ENCODE assay signal across 14 mouse cellular contexts in genomic region chr2:26549801-26550200, GRCm38 (mm10). TPM values are rescaled to one million over a fixed set of nuclear protein-coding genes. Genes with fewer than 3 reads are reported as not detected.
A peak's percentile ranks its signal among the peaks of the same experiment; 100 is the strongest.
DNase-seq lines count a peak whose midpoint lies in the region; ATAC-seq and TF ChIP-seq lines count a peak whose summit lies in the region.
"Had no signal": no experiment of that assay in that cellular context is flagged by ENCODE, and none has a peak within 500 bp of the region (broad histone marks: within the 10 kb centered on the region; RNA-seq: fewer than 3 reads in every experiment).

No protein-coding gene starts in this region.

- no peak; the same call in 1 of the 2 replicates for ATAC-seq in kidney, postnatal 0 days (replicated peaks; ENCODE audit: low FRiP score, low read depth)

- no peak for DNase-seq in kidney, postnatal 0 days (ENCODE audit: low spot score)
- no peak for DNase-seq in kidney, adult 18-20 months
- peak; percentile 72 for DNase-seq in adrenal gland, postnatal 14 days
- DNase-seq in embryonic facial prominence, embryonic 10.5 days (ENCODE audit: low spot score) = no peak
- peak; percentile 56 for DNase-seq in lung, postnatal 25 days (ENCODE audit: low spot score)
- no peak for DNase-seq in gastrocnemius, postnatal 10 days
- DNase-seq in frontal cortex, postnatal 14 days (ENCODE audit: low spot score in 2 of 2) = no peak
- DNase-seq in ovary, postnatal 14 days (ENCODE audit: low spot score) = no peak
- DNase-seq: gastrocnemius, postnatal 36 days had no signal

- peak overlapping the region; percentile 1; the same call in 1 of the 2 replicates for H3K9ac ChIP-seq in kidney, postnatal 0 days (ENCODE audit: low read depth, low read length)
- H3K9ac ChIP-seq: limb, embryonic 13.5 days had no signal

- H3K9me3 ChIP-seq in kidney, postnatal 0 days (replicated peaks; ENCODE audit: low read length) = no peaks in the 10 kb centered on the region
- no peaks in the 10 kb centered on the region for H3K9me3 ChIP-seq in embryonic facial prominence, embryonic 10.5 days
- H3K9me3 ChIP-seq: limb, embryonic 13.5 days had no signal

- no peaks in the 10 kb centered on the region for H3K27me3 ChIP-seq in kidney, postnatal 0 days (ENCODE audit: insufficient read depth, low read length)
- H3K27me3 ChIP-seq in embryonic facial prominence, embryonic 10.5 days (replicated peaks; ENCODE audit: low read depth, poor library complexity, severe bottlenecking) = no peaks in the 10 kb centered on the region
- H3K27me3 ChIP-seq: limb, embryonic 13.5 days had no signal

- TF ChIP-seq CTCF in kidney, postnatal 0 days (IDR thresholded peaks at IDR 0.05; ENCODE audit: low read depth) = no peak

- no peak overlapping the region for H3K4me3 ChIP-seq in kidney, postnatal 0 days (replicated peaks; ENCODE audit: low read depth, low read length)
- H3K4me3 ChIP-seq in embryonic facial prominence, embryonic 10.5 days = no peak overlapping the region
- H3K4me3 ChIP-seq: erythroblast, embryonic 14.5 days; limb, embryonic 13.5 days had no signal

- no peak overlapping the region for H3K4me2 ChIP-seq in kidney, postnatal 0 days (ENCODE audit: low read length)
- H3K4me2 ChIP-seq: limb, embryonic 13.5 days had no signal

- H3K36me3 ChIP-seq in kidney, postnatal 0 days (ENCODE audit: insufficient read depth, low read length) = no peaks in the 10 kb centered on the region
- no peaks in the 10 kb centered on the region for H3K36me3 ChIP-seq in embryonic facial prominence, embryonic 10.5 days (replicated peaks)
- H3K36me3 ChIP-seq: limb, embryonic 13.5 days had no signal

- peaks cover 20% of the 10 kb centered on the region for H3K4me1 ChIP-seq in kidney, postnatal 0 days (replicated peaks; ENCODE audit: insufficient read depth, low read length)
- H3K4me1 ChIP-seq in embryonic facial prominence, embryonic 10.5 days = peaks cover 40% of the 10 kb centered on the region

- 39% methylated on average over 10 of the region's 10 CpGs for WGBS in kidney, postnatal 0 days
- 86% methylated on average over 10 of the region's 10 CpGs for WGBS in embryonic facial prominence, embryonic 10.5 days

- H3K27ac ChIP-seq in kidney, postnatal 0 days = 0 out of 2 replicates have a peak overlapping the region, but pooled peaks have one; percentile 8
- H3K27ac ChIP-seq in embryonic facial prominence, embryonic 10.5 days (replicated peaks) = peak overlapping the region; percentile 25; the same call in 1 of the 2 replicates
- H3K27ac ChIP-seq: limb, embryonic 13.5 days had no signal

RNA-seq across cellular contexts. Expression of gene Egfl7, which starts 30.0 kb away (rescaled TPM):
- polyA plus RNA-seq in kidney, postnatal 0 days (2015; fragmentation: Nextera tagmentation; extraction: Ambion mirVana) = 199 and 211 TPM in 2 replicates
- total RNA-seq in adrenal gland, postnatal 14 days (2021) = 217 and 247 TPM in 2 replicates
- 93.2 and 96.6 TPM in 2 replicates for polyA plus RNA-seq in embryonic facial prominence, embryonic 10.5 days (2016; fragmentation: Nextera tagmentation; extraction: Ambion mirVana)
- total RNA-seq in gastrocnemius, postnatal 10 days (2021) = 100 to 1,000 TPM; 104 to 147 TPM

RNA-seq across cellular contexts. Expression of gene Notch1, which starts 33.3 kb away (rescaled TPM):
- polyA plus RNA-seq in kidney, postnatal 0 days (2015; fragmentation: Nextera tagmentation; extraction: Ambion mirVana) = 12.1 and 12.9 TPM in 2 replicates
- total RNA-seq in adrenal gland, postnatal 14 days (2021) = 27.5 and 35.7 TPM in 2 replicates
- polyA plus RNA-seq in embryonic facial prominence, embryonic 10.5 days (2016; fragmentation: Nextera tagmentation; extraction: Ambion mirVana) = 17.1 and 20.3 TPM in 2 replicates
- 10 to 100 TPM; 22.5 to 33.5 TPM for total RNA-seq in gastrocnemius, postnatal 10 days (2021)
- total RNA-seq: MEL had no signal

RNA-seq across cellular contexts. Expression of gene Gm20532, which starts 36.6 kb away (rescaled TPM):
- polyA plus RNA-seq in kidney, postnatal 0 days (2015; fragmentation: Nextera tagmentation; extraction: Ambion mirVana) = not detected in 2 replicates
- total RNA-seq in adrenal gland, postnatal 14 days (2021) = not detected in 2 replicates
- polyA plus RNA-seq in embryonic facial prominence, embryonic 10.5 days (2016; fragmentation: Nextera tagmentation; extraction: Ambion mirVana) = not detected in 2 replicates
- total RNA-seq in gastrocnemius, postnatal 10 days (2021) = under 1 TPM in 1 of 2 experiments, not detected in 1; 0.40 TPM
- total RNA-seq: gastrocnemius, postnatal 36 days; layer of hippocampus, adult 18-20 months had no signal
- polyA plus RNA-seq: erythroblast, embryonic 14.5 days; limb, embryonic 13.5 days; neural tube, embryonic 11.5 days had no signal

RNA-seq across cellular contexts. Expression of gene Agpat2, which starts 54.4 kb away (rescaled TPM):
- 53.8 and 57.1 TPM in 2 replicates for polyA plus RNA-seq in kidney, postnatal 0 days (2015; fragmentation: Nextera tagmentation; extraction: Ambion mirVana)
- total RNA-seq in adrenal gland, postnatal 14 days (2021) = 271 and 405 TPM in 2 replicates
- polyA plus RNA-seq in embryonic facial prominence, embryonic 10.5 days (2016; fragmentation: Nextera tagmentation; extraction: Ambion mirVana) = 12.4 and 12.9 TPM in 2 replicates
- total RNA-seq in gastrocnemius, postnatal 10 days (2021) = 1 to 10 TPM; 9.3 to 9.4 TPM

Comparison
In these comparisons a context has a peak if more than half of its experiments do, and no peak if none do; other contexts are left out.
1. DNase-seq: peak in adrenal gland, postnatal 14 days (single experiment) and lung, postnatal 25 days (single experiment); none in kidney, postnatal 0 days (single experiment), kidney, adult 18-20 months (single experiment), embryonic facial prominence, embryonic 10.5 days (single experiment), gastrocnemius, postnatal 10 days (single experiment), frontal cortex, postnatal 14 days (0 of 2) and ovary, postnatal 14 days (single experiment).